Mouse (Mus musculus) erythroblast, embryonic 14.5 days (primary cell): Measurements from ENCODE around the gene Lpin2.

Experiments
- GATA1 ChIP-seq: IDR thresholded peaks from 2 replicates; pipeline ENCODE4 v1.6.1; 2012; ENCODE audit warnings: low read length, inconsistent platforms, mixed read lengths
- TAL1 ChIP-seq: IDR thresholded peaks from 3 replicates; pipeline ENCODE4 v1.6.1; 2012; ENCODE audit warnings: low read length, inconsistent platforms, mixed read lengths

DNA sequence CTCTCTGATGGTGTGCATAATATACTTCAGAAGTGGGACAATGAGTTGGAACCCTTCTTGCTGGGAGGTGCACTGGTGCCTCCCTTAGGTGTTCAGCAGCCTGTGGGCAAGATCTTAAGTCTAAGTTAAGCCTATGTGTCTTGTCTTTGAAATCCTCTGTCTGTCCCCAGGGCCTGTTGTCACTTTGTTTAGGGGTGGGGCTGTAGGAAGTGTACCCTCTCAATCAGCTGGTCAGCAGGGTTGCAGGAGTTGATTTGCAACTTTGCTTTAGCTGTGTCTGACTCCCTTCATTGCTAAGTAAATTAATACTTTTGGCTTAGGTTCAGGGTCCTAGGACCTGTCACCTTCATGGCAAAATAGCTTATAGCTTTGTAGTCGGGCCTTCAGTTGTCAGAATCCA, 3.0 kb downstream of the Lpin2 start:
- no peak for TF ChIP-seq TAL1
- no peak for TF ChIP-seq GATA1
